ENCODE assay signal across 9 mouse cellular contexts in the genomic region with DNA sequence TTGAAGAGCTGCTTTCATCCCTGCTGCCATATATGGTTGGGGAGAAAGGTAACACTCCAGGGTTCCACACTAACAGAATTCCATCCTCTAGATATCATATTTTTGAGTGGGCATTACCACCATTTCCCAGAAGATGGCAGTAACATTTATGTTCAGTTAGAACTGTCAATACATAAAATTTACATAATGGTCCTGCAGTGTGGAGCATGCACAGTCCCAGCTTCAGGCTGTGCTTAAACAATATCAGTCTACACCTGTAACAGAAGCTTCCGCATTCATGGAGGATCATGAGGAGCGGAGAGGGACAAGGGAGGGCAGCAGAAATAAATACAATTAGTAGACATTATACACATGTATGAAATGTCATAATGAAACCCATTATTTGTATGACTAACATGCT.
DNase-seq lines count a peak whose midpoint lies in the region; ATAC-seq and TF ChIP-seq lines count a peak whose summit lies in the region.
"Had no signal": no experiment of that assay in that cellular context is flagged by ENCODE, and none has a peak within 500 bp of the region (broad histone marks: within the 10 kb centered on the region; RNA-seq: fewer than 3 reads in every experiment).

No protein-coding gene starts in this region.

- H3K4me1 ChIP-seq in hindbrain, embryonic 11.5 days (replicated peaks; ENCODE audit: control insufficient read depth, insufficient read depth, low read length), result no peaks in the 10 kb centered on the region
- no peaks in the 10 kb centered on the region for H3K4me1 ChIP-seq in hindbrain, embryonic 10.5 days (replicated peaks)
- no peaks in the 10 kb centered on the region for H3K4me1 ChIP-seq in limb, embryonic 14.5 days (ENCODE audit: control insufficient read depth, insufficient read depth, low read length)
- no peaks in the 10 kb centered on the region for H3K4me1 ChIP-seq in thymus, adult 2 months (replicated peaks; ENCODE audit: control insufficient read depth, insufficient read depth, low read length)

- no peak overlapping the region for H3K4me2 ChIP-seq in hindbrain, embryonic 11.5 days (replicated peaks; ENCODE audit: low read depth, low read length)
- no peak overlapping the region for H3K4me2 ChIP-seq in limb, embryonic 14.5 days (replicated peaks; ENCODE audit: low read depth, low read length, severe bottlenecking)

- TF ChIP-seq CTCF in thymus, adult 2 months (IDR thresholded peaks at IDR 0.05; ENCODE audit: borderline replicate concordance, control insufficient read depth, extremely low read depth, insufficient read depth, low read length, poor library complexity), result no peak

- no peak for TF ChIP-seq POLR2A in limb, embryonic 14.5 days (IDR thresholded peaks at IDR 0.05; ENCODE audit: borderline replicate concordance, extremely low read depth, insufficient read depth, insufficient read length)
- no peak for TF ChIP-seq POLR2A in thymus, adult 2 months (IDR thresholded peaks at IDR 0.05; ENCODE audit: control insufficient read depth, extremely low read depth, insufficient read depth, low read length, poor library complexity)

- H3K9ac ChIP-seq in hindbrain, embryonic 11.5 days (ENCODE audit: low read depth, low read length), result no peak overlapping the region
- H3K9ac ChIP-seq in limb, embryonic 14.5 days (ENCODE audit: low read depth, low read length, severe bottlenecking), result no peak overlapping the region

- WGBS in hindbrain, embryonic 11.5 days, result 95% methylated on average over 2 of the region's 2 CpGs
- WGBS in hindbrain, embryonic 10.5 days, result 97% methylated on average over 2 of the region's 2 CpGs
- WGBS in limb, embryonic 14.5 days, result 95% methylated on average over 2 of the region's 2 CpGs
- WGBS in thymus, adult 2 months, result 96% methylated on average over 2 of the region's 2 CpGs

- H3K27ac ChIP-seq in hindbrain, embryonic 11.5 days (ENCODE audit: low read depth, low read length), result no peak overlapping the region
- H3K27ac ChIP-seq in hindbrain, embryonic 10.5 days, result no peak overlapping the region
- no peak overlapping the region for H3K27ac ChIP-seq in limb, embryonic 14.5 days (replicated peaks; ENCODE audit: low read depth, low read length)
- no peak overlapping the region for H3K27ac ChIP-seq in thymus, adult 2 months (ENCODE audit: control insufficient read depth, insufficient read depth, low read length)

- no peaks in the 10 kb centered on the region for H3K27me3 ChIP-seq in hindbrain, embryonic 11.5 days (ENCODE audit: control insufficient read depth, insufficient read depth, low read length)
- H3K27me3 ChIP-seq in hindbrain, embryonic 10.5 days (ENCODE audit: insufficient read depth, poor library complexity, severe bottlenecking), result no peaks in the 10 kb centered on the region
- H3K27me3 ChIP-seq in limb, embryonic 14.5 days (ENCODE audit: control insufficient read depth, insufficient read depth, low read length), result no peaks in the 10 kb centered on the region
- no peaks in the 10 kb centered on the region for H3K27me3 ChIP-seq in thymus, adult 2 months (ENCODE audit: control insufficient read depth, insufficient read depth, low read length)

- H3K4me3 ChIP-seq in hindbrain, embryonic 11.5 days (ENCODE audit: low read depth, low read length), result no peak overlapping the region
- no peak overlapping the region for H3K4me3 ChIP-seq in hindbrain, embryonic 10.5 days
- no peak overlapping the region for H3K4me3 ChIP-seq in limb, embryonic 14.5 days (replicated peaks; ENCODE audit: low read length)
- no peak overlapping the region for H3K4me3 ChIP-seq in thymus, adult 2 months (ENCODE audit: control insufficient read depth, insufficient read depth, low read length)

- peak; percentile 61; the same call in 1 of the 2 replicates for ATAC-seq in hindbrain, embryonic 11.5 days (ENCODE audit: low FRiP score)
- ATAC-seq in limb, embryonic 14.5 days (ENCODE audit: low FRiP score, low read depth), result no peak

- H3K36me3 ChIP-seq in hindbrain, embryonic 11.5 days (ENCODE audit: control insufficient read depth, insufficient read depth, low read length), result no peaks in the 10 kb centered on the region
- no peaks in the 10 kb centered on the region for H3K36me3 ChIP-seq in hindbrain, embryonic 10.5 days
- H3K36me3 ChIP-seq in limb, embryonic 14.5 days (ENCODE audit: control insufficient read depth, insufficient read depth, low read length), result no peaks in the 10 kb centered on the region
- no peaks in the 10 kb centered on the region for H3K36me3 ChIP-seq in thymus, adult 2 months (ENCODE audit: control insufficient read depth, insufficient read depth, low read length)

- DNase-seq in hindbrain, embryonic 11.5 days (ENCODE audit: low spot score), result peak; percentile 42
- no peak for DNase-seq in hindbrain, embryonic 10.5 days (ENCODE audit: low spot score)
- DNase-seq in 416B (ENCODE audit: low read depth), result peak; percentile 30
- DNase-seq in brain, adult 2 months (ENCODE audit: low read depth, low spot score), result peak; percentile 45
- peak; percentile 60 for DNase-seq in limb, embryonic 14.5 days (ENCODE audit: low spot score)
- no peak for DNase-seq in thymus, adult 2 months
- DNase-seq in kidney, adult 18-20 months, result no peak
- DNase-seq in urinary bladder, postnatal 10 days (ENCODE audit: low spot score), result no peak
- DNase-seq: right cerebral cortex, postnatal 14 days had no signal

- H3K9me3 ChIP-seq in hindbrain, embryonic 11.5 days (ENCODE audit: control insufficient read depth, low read length), result no peaks in the 10 kb centered on the region
- H3K9me3 ChIP-seq in hindbrain, embryonic 10.5 days, result no peaks in the 10 kb centered on the region
- H3K9me3 ChIP-seq in limb, embryonic 14.5 days (ENCODE audit: control insufficient read depth, low read length), result no peaks in the 10 kb centered on the region

Comparison
In these comparisons a context has a peak if more than half of its experiments do, and no peak if none do; other contexts are left out.
1. DNase-seq: peak in hindbrain, embryonic 11.5 days (single experiment), 416B (single experiment), brain, adult 2 months (single experiment) and limb, embryonic 14.5 days (single experiment); none in hindbrain, embryonic 10.5 days (single experiment), thymus, adult 2 months (single experiment), kidney, adult 18-20 months (single experiment) and urinary bladder, postnatal 10 days (single experiment).